Mouse (Mus musculus) forelimb bud, embryonic 11.5 days (tissue): Measurements from ENCODE around the gene Hoxc13.
A peak's percentile ranks its signal among the peaks of the same experiment; 100 is the strongest.

ENCODE experiments used
- DNase-seq: peaks from one replicate; pipeline ENCODE4 v3.0.0-alpha.2; 2012; ENCODE audit warnings: low read depth, low spot score

Hoxc13 gene

GRCm38 (mm10) chr15:102921053-102922011 is at the start of gene Hoxc13:
Gene Hoxc13 (plus strand): TSS chr15:102921103.
- DNase-seq = no peak

- no peak for DNase-seq
Measured at GRCm38 (mm10) chr15:102885803-102886202, 35.1 kb upstream of the Hoxc13 start.

GRCm38 (mm10) chr15:102895115-102895514 is 25.8 kb upstream of the Hoxc13 start:
- no peak for DNase-seq

- DNase-seq = no peak
Measured at GRCm38 (mm10) chr15:102904946-102905345, 16.0 kb upstream of the Hoxc13 start.

- no peak for DNase-seq
Measured at GRCm38 (mm10) chr15:102909536-102909935, 11.4 kb upstream of the Hoxc13 start.

- no peak for DNase-seq
Measured at GRCm38 (mm10) chr15:102910038-102910437, 10.9 kb upstream of the Hoxc13 start.

GRCm38 (mm10) chr15:102910496-102911095 is 10.3 kb upstream of the Hoxc13 start:
- no peak for DNase-seq

- DNase-seq = no peak
Measured at GRCm38 (mm10) chr15:102913038-102913585, 7.8 kb upstream of the Hoxc13 start.

GRCm38 (mm10) chr15:102917972-102918572 is 2.8 kb upstream of the Hoxc13 start:
- DNase-seq = no peak

- DNase-seq = no peak
Measured at GRCm38 (mm10) chr15:102918611-102919265, 2.2 kb upstream of the Hoxc13 start.

- DNase-seq = no peak
Measured at GRCm38 (mm10) chr15:102919336-102920180, 1.3 kb upstream of the Hoxc13 start.

GRCm38 (mm10) chr15:102920619-102921018 is 284 bp upstream of the Hoxc13 start:
- DNase-seq = peak; percentile 80

- no peak for DNase-seq
Measured at GRCm38 (mm10) chr15:102922012-102922362, 1.1 kb downstream of the Hoxc13 start.

GRCm38 (mm10) chr15:102922636-102923500 is 2.0 kb downstream of the Hoxc13 start:
- DNase-seq = no peak

GRCm38 (mm10) chr15:102927032-102927645 is 6.2 kb downstream of the Hoxc13 start:
- DNase-seq = no peak

- no peak for DNase-seq
Measured at GRCm38 (mm10) chr15:102931706-102932358, 10.9 kb downstream of the Hoxc13 start.

GRCm38 (mm10) chr15:102934438-102934837 is 13.5 kb downstream of the Hoxc13 start:
- no peak for DNase-seq

GRCm38 (mm10) chr15:102934897-102935296 is 14.0 kb downstream of the Hoxc13 start:
- DNase-seq = no peak
